Mouse (Mus musculus): ENCODE data around the gene Tubgcp2. TPM values are rescaled to one million over a fixed set of nuclear protein-coding genes. Genes with fewer than 3 reads are reported as not detected.

Gene Tubgcp2
- polyA plus RNA-seq, 1 experiment from 2014 or later, result 62.9 TPM

DNA sequence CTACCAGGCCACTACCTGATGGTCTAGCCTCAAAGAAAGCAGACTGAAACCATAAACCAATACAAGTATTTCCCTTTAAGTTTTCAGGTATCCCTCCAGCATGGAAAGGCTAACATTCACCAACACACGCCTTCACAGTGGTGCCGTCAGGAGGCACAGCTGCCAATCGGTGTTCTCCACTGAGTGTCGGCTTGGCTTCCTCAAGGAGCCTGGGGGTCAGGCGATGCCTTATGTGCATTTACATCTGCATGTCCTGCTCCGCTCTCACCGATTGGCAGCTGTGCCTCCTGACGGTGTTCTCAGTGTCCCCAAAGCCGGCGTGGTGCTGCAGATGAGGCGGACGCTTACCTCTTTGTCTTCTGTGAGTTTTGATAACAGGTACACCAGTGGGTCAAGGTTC is 4.7 kb downstream of the Tubgcp2 start:
- H3K27ac ChIP-seq (ENCODE audit: low read depth, low read length), result no peak overlapping the region
- H3K4me2 ChIP-seq (replicated peaks; ENCODE audit: low read depth, low read length), result no peak overlapping the region
- WGBS, result 93% methylated on average over 12 of the region's 12 CpGs
- H3K4me3 ChIP-seq (ENCODE audit: low read length), result no peak overlapping the region
- H3K9ac ChIP-seq (ENCODE audit: low read depth, low read length), result no peak overlapping the region
- ATAC-seq (ENCODE audit: low FRiP score, low TSS enrichment), result no peak
- H3K27me3 ChIP-seq (ENCODE audit: control insufficient read depth, insufficient read depth, low read length), result no peaks in the 10 kb centered on the region
- H3K9me3 ChIP-seq (ENCODE audit: control insufficient read depth, low read length), result no peaks in the 10 kb centered on the region
- peaks cover 57% of the 10 kb centered on the region for H3K36me3 ChIP-seq (ENCODE audit: control insufficient read depth, insufficient read depth, low read length)
- H3K4me1 ChIP-seq (ENCODE audit: control insufficient read depth, insufficient read depth, low read length), result no peaks in the 10 kb centered on the region

DNA sequence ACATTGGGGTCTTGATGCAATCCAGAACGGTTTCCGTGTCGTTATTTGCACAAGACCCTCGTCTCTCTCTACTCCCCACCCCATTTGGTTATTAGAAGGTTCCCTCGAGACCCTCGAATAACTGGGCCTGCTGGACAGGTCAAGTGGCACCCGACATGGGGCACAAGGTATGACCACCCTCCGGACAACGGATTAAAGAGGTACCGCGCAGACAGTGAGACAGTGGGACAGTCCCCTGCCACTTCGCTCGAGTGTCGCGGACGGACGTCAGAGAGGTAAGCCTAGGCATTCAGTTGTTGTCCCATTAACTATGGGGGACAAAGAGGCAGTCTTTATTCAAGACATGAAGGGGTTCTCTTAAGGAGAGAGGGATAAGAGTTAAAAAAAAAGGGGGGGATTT is 25.1 kb downstream of the Tubgcp2 start:
- Histone ChIP-seq H3K27ac (ENCODE audit: low read depth, low read length) (no peak overlapping the region), H3K9ac (ENCODE audit: low read depth, low read length) (no peak overlapping the region), H3K27me3 (ENCODE audit: control insufficient read depth, insufficient read depth, low read length) (no peaks in the 10 kb centered on the region), H3K9me3 (ENCODE audit: control insufficient read depth, low read length) (no peaks in the 10 kb centered on the region), H3K36me3 (ENCODE audit: control insufficient read depth, insufficient read depth, low read length) (peaks cover 21% of the 10 kb centered on the region), H3K4me1 (ENCODE audit: control insufficient read depth, insufficient read depth, low read length) (no peaks in the 10 kb centered on the region), H3K4me3 (ENCODE audit: low read length) (no peak overlapping the region), H3K4me2 (replicated peaks; ENCODE audit: low read depth, low read length) (no peak overlapping the region)
- ATAC-seq (ENCODE audit: low FRiP score, low TSS enrichment), result no peak
- 98% methylated on average over 17 of the region's 17 CpGs for whole genome bisulfite sequencing

DNA sequence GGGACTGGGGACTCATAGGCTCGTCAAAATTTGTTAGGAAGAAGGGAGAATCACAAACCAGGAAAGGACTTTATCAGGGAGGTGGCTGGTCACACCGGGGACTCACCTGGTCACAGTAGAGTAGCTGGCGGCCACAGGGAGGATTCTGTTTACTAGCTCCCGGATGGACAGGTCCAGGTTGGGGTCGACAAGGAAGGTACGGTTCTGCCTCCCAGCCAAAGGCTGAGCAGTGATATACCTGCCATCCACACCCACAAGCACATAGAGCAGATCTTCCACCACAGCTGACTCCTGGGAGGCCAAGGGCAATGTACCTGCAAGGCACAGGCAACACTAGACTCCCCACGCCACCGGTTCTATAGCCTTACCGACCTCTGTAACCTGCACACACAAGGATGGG is 28.7 kb downstream of the Tubgcp2 start:
- ATAC-seq (ENCODE audit: low FRiP score, low TSS enrichment), result no peak
- H3K4me3 ChIP-seq (ENCODE audit: low read length), result no peak overlapping the region
- no peak overlapping the region for H3K4me2 ChIP-seq (replicated peaks; ENCODE audit: low read depth, low read length)
- 93% methylated on average over 9 of the region's 9 CpGs for WGBS
- no peaks in the 10 kb centered on the region for H3K4me1 ChIP-seq (ENCODE audit: control insufficient read depth, insufficient read depth, low read length)
- H3K27ac ChIP-seq (ENCODE audit: low read depth, low read length), result no peak overlapping the region
- peaks cover 45% of the 10 kb centered on the region for H3K36me3 ChIP-seq (ENCODE audit: control insufficient read depth, insufficient read depth, low read length)
- H3K9ac ChIP-seq (ENCODE audit: low read depth, low read length), result no peak overlapping the region
- H3K27me3 ChIP-seq (ENCODE audit: control insufficient read depth, insufficient read depth, low read length), result no peaks in the 10 kb centered on the region
- H3K9me3 ChIP-seq (ENCODE audit: control insufficient read depth, low read length), result no peaks in the 10 kb centered on the region

DNA sequence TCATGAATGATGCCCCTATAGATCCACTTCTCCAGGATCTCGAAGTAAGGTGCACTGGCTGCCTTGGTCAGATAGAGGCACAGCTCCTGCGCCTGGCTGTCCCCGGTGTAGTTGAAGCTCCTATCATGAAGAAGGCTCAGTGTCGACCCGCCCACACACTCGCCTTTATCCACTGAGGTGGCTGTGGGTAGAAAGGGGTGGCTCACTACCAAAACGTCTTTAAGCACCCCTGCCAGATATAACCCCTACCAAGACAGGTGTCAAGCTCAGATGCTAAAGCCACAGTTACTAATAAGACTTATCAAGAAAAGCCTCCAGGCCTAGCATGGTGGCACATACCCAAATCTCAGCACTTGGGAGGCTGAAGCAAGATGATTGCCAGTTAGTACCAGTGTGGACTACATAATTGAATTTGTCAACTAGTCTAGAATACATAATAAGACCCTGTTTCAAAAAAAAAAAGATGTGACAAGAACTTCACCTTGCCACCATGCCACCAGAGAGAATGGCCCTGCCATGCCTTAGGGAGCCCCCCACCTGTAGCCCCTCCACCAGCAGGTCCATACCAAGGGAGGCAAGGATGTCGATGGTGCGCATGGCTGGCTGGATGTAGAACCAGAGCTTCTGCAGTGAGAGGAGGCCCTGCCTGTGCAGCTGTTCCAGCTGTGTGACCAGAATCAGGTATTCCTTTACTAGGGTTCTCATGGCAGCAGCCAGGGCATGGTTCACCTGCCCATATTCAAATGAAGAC is 29.4 kb downstream of the Tubgcp2 start:
- Histone ChIP-seq H3K27me3 (ENCODE audit: control insufficient read depth, insufficient read depth, low read length) (no peaks in the 10 kb centered on the region), H3K36me3 (ENCODE audit: control insufficient read depth, insufficient read depth, low read length) (peaks cover 50% of the 10 kb centered on the region), H3K4me3 (ENCODE audit: low read length) (no peak overlapping the region), H3K27ac (ENCODE audit: low read depth, low read length) (no peak overlapping the region), H3K4me1 (ENCODE audit: control insufficient read depth, insufficient read depth, low read length) (no peaks in the 10 kb centered on the region), H3K9me3 (ENCODE audit: control insufficient read depth, low read length) (no peaks in the 10 kb centered on the region), H3K4me2 (replicated peaks; ENCODE audit: low read depth, low read length) (no peak overlapping the region), H3K9ac (ENCODE audit: low read depth, low read length) (no peak overlapping the region)
- 94% methylated on average over 9 of the region's 9 CpGs for WGBS
- no peak for ATAC-seq (ENCODE audit: low FRiP score, low TSS enrichment)

DNA sequence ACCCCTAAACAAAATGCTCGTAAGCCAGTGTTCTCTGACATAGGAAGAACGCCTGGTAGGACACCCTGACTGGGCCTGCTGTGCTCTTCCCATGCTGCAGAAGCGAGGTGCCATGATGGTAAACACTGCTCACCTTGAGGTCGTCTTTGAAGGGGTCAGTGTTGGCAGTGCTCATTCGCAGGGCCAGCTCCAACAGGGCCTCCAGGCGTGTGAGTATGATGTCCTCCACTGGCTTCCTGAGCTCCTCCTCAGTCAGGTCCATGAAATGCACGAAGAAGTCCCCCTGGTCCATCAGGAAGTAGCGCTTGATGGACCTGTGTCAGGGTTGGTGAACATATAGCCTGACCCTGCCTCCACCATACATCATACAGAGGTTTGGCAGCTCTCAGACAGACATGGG is 31.8 kb downstream of the Tubgcp2 start:
- Histone ChIP-seq H3K36me3 (ENCODE audit: control insufficient read depth, insufficient read depth, low read length) (peaks cover 68% of the 10 kb centered on the region), H3K27me3 (ENCODE audit: control insufficient read depth, insufficient read depth, low read length) (no peaks in the 10 kb centered on the region), H3K9me3 (ENCODE audit: control insufficient read depth, low read length) (no peaks in the 10 kb centered on the region), H3K27ac (ENCODE audit: low read depth, low read length) (no peak overlapping the region), H3K4me2 (replicated peaks; ENCODE audit: low read depth, low read length) (no peak overlapping the region), H3K9ac (ENCODE audit: low read depth, low read length) (no peak overlapping the region), H3K4me3 (ENCODE audit: low read length) (no peak overlapping the region), H3K4me1 (ENCODE audit: control insufficient read depth, insufficient read depth, low read length) (no peaks in the 10 kb centered on the region)
- 93% methylated on average over 8 of the region's 8 CpGs for WGBS
- no peak for ATAC-seq (ENCODE audit: low FRiP score, low TSS enrichment)

DNA sequence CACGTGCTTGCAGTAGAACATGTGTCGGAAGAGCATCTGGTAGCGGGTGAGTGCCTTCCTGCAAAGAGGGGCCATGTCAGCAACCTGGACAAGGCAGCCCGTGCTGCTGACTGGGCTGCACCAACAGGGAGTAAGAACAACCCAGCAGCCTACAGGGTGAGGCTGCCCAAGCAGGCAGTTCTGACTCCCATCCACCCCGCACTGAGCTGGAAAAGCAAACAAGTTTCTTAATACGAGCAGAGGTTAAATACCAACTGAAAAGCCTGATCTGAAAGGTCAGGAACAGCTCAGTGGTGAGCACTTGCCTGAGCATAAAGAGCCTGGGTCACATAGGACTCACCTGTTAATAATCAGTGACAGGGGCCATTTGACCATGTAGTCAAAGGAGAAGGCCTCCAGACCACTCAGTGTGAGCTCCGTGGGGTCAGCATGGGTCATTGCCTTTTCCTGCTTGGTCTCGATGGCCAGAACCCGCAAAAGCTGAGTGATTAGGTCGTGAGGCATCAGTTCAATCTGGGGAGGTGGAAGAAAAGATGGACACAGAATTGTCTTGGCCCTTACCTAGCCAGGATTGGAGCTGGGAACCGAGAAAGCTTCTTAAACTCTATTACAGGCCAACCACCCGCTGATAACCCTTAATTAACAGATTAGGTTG is 35.3 kb downstream of the Tubgcp2 start:
- Histone ChIP-seq H3K9me3 (ENCODE audit: control insufficient read depth, low read length) (no peaks in the 10 kb centered on the region), H3K27me3 (ENCODE audit: control insufficient read depth, insufficient read depth, low read length) (no peaks in the 10 kb centered on the region), H3K36me3 (ENCODE audit: control insufficient read depth, insufficient read depth, low read length) (peaks cover 83% of the 10 kb centered on the region), H3K27ac (ENCODE audit: low read depth, low read length) (no peak overlapping the region), H3K4me3 (ENCODE audit: low read length) (no peak overlapping the region), H3K4me1 (ENCODE audit: control insufficient read depth, insufficient read depth, low read length) (no peaks in the 10 kb centered on the region), H3K4me2 (replicated peaks; ENCODE audit: low read depth, low read length) (no peak overlapping the region), H3K9ac (ENCODE audit: low read depth, low read length) (no peak overlapping the region)
- 62% methylated on average over 12 of the region's 12 CpGs for WGBS
- ATAC-seq (ENCODE audit: low FRiP score, low TSS enrichment), result no peak

DNA sequence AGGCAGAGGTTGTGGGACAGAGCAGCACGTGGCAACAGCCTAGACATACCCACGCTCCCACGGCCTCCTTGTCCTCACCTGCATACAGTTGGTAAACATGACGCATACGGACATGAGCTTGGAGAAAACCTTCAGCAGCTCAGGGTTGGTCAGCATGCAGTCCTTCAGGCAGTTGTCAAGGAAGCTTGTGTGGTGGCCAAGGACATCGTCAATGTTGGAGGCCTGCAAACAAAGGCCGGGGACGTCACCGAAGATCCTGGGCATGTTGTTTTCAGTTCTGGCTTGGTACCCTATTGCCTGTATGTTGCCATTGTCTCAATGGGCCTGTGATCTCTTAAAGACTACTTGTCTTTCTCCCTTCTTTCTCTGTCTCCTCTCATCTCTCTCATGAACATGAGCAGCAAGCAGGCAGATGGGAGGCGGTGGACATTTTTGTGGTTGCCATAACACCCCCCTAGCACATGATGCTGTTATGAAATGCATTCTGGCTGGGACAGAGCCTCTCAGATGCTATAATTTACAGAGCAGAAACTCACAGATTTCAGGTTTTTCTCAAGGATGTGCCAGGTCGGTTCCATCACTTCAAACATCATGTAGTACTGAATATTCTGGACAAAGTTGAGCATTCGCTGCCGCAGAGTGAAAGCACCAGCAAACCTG is 37.6 kb downstream of the Tubgcp2 start:
- Histone ChIP-seq H3K9ac (ENCODE audit: low read depth, low read length) (no peak overlapping the region), H3K4me3 (ENCODE audit: low read length) (no peak overlapping the region), H3K4me1 (ENCODE audit: control insufficient read depth, insufficient read depth, low read length) (no peaks in the 10 kb centered on the region), H3K36me3 (ENCODE audit: control insufficient read depth, insufficient read depth, low read length) (peaks cover 74% of the 10 kb centered on the region), H3K4me2 (replicated peaks; ENCODE audit: low read depth, low read length) (no peak overlapping the region), H3K27me3 (ENCODE audit: control insufficient read depth, insufficient read depth, low read length) (no peaks in the 10 kb centered on the region), H3K9me3 (ENCODE audit: control insufficient read depth, low read length) (no peaks in the 10 kb centered on the region), H3K27ac (ENCODE audit: low read depth, low read length) (no peak overlapping the region)
- 97% methylated on average over 13 of the region's 13 CpGs for WGBS
- ATAC-seq (ENCODE audit: low FRiP score, low TSS enrichment), result no peak

DNA sequence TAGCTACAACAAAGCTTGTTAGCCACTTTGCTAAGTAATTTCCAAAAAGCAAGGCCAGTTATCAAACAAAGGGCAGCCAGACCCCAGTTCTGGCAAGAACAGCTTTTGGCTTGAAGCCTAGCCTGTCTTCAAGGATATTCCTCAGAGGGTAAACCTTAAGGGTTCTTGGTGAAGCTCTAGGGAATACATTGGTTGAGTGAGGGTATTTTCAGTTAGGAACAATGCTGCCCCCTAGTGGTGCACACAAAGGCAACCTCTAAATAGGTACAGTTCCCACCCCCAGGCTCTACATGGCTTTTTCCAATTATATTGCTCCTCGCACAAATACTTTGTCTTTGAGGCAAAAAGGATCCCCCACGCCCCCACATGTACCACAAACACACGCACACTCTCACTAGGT is 41.8 kb downstream of the Tubgcp2 start:
- WGBS, result 45% methylated on average over 3 of the region's 3 CpGs
- peaks cover 44% of the 10 kb centered on the region for H3K36me3 ChIP-seq (ENCODE audit: control insufficient read depth, insufficient read depth, low read length)
- H3K9me3 ChIP-seq (ENCODE audit: control insufficient read depth, low read length), result no peaks in the 10 kb centered on the region
- H3K4me1 ChIP-seq (ENCODE audit: control insufficient read depth, insufficient read depth, low read length), result no peaks in the 10 kb centered on the region
- no peak for ATAC-seq (ENCODE audit: low FRiP score, low TSS enrichment)
- no peak overlapping the region for H3K4me2 ChIP-seq (replicated peaks; ENCODE audit: low read depth, low read length)
- no peak overlapping the region for H3K27ac ChIP-seq (ENCODE audit: low read depth, low read length)
- H3K4me3 ChIP-seq (ENCODE audit: low read length), result no peak overlapping the region
- H3K27me3 ChIP-seq (ENCODE audit: control insufficient read depth, insufficient read depth, low read length), result no peaks in the 10 kb centered on the region
- no peak overlapping the region for H3K9ac ChIP-seq (ENCODE audit: low read depth, low read length)

DNA sequence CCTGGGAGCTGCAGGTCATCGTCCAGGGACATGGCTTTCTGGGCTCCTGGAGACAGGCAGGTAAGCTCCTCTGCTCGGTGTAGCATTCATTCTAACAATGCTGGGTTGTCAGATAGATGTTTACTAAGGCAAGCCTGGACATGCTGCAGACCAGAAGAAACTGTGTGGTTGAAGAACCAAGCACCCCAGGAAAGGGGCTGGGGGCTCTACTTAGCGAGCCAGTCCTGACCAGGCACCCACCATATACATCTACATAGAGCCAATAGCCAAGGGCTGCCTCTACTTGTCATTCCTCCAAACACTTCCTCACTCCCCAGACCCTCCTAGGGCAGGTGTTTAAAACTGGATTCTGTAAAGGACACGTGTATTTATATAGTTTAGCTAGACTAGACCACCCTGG is 42.3 kb downstream of the Tubgcp2 start:
- Histone ChIP-seq H3K4me3 (ENCODE audit: low read length) (no peak overlapping the region), H3K9me3 (ENCODE audit: control insufficient read depth, low read length) (no peaks in the 10 kb centered on the region), H3K4me1 (ENCODE audit: control insufficient read depth, insufficient read depth, low read length) (no peaks in the 10 kb centered on the region), H3K27me3 (ENCODE audit: control insufficient read depth, insufficient read depth, low read length) (no peaks in the 10 kb centered on the region), H3K36me3 (ENCODE audit: control insufficient read depth, insufficient read depth, low read length) (peaks cover 39% of the 10 kb centered on the region), H3K4me2 (replicated peaks; ENCODE audit: low read depth, low read length) (no peak overlapping the region), H3K27ac (ENCODE audit: low read depth, low read length) (no peak overlapping the region), H3K9ac (ENCODE audit: low read depth, low read length) (no peak overlapping the region)
- no peak for ATAC-seq (ENCODE audit: low FRiP score, low TSS enrichment)
- WGBS, result 80% methylated on average over 4 of the region's 4 CpGs
